Mouse (Mus musculus) left cerebral cortex, adult 8-10 months (tissue): ENCODE measurements around the gene Nudt14. TPM values are rescaled to one million over a fixed set of nuclear protein-coding genes. Genes with fewer than 3 reads are reported as not detected.
A peak's percentile ranks its signal among the peaks of the same experiment; 100 is the strongest.

Source experiments
- DNase-seq, 2 experiments: peaks; one replicate each; pipeline ENCODE4 v3.0.0; 2022; ENCODE audit warnings: low spot score in 2 of 2
- total RNA-seq, 4 experiments: library from RNA; stranded (reverse); gene quantifications; 2 replicates each; pipeline ENCODE4 v1.2.4; 2022

The Nudt14 gene
- total RNA-seq = 10 to 100 TPM in 3 of 4 experiments, 1 to 10 TPM in 1; 9.8 to 17.1 (median 11.8) TPM

GRCm38 (mm10) chr12:112941776-112942713, at the start of gene Nudt14:
Nudt14 (minus strand) TSS chr12:112942124.
- peak in 1 of 2 experiments; percentile 58 for DNase-seq

DNA sequence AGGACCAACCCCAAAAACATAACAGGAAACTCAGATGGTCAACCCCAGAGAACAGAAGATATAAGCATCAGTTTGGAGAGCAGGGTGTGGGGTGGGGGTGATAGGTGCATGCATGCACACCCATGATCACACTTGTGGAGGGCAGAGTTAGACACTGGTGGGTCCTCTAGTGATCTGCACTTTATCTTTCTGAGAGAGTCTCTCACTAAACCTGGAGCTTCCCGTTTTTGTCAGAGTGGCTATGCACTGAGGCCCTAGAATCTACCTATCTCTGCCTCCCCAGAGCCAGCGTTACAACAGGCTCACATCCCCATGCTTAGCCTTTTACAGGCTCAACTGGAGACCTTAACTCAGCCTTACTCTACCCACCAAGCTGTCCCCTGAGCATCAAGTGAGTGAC, 49.5 kb upstream of the Nudt14 start:
- no peak for DNase-seq

GRCm38 (mm10) chr12:112990706-112991405, 48.9 kb upstream of the Nudt14 start:
- no peak for DNase-seq

DNA sequence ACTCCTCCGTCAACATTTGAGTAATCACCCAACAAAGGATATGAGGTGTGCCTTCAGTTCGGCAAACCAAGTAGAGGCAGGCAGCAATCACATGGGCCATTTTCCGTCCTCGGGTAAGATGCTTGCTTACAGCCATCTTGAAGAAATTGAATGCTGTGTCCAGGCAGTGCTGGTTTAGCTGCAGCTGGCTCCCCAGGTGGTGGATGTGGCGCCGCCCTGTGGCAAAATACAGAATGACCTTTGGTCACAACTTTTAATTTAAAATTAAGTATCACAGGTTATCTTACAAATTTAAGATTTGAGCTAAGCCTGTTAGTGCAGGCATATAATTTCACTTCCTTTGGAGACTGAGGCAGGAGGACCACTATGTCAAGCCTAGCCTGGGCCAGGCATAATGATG, 46.0 kb upstream of the Nudt14 start:
- DNase-seq = peak in 1 of 2 experiments; percentile 28

DNA sequence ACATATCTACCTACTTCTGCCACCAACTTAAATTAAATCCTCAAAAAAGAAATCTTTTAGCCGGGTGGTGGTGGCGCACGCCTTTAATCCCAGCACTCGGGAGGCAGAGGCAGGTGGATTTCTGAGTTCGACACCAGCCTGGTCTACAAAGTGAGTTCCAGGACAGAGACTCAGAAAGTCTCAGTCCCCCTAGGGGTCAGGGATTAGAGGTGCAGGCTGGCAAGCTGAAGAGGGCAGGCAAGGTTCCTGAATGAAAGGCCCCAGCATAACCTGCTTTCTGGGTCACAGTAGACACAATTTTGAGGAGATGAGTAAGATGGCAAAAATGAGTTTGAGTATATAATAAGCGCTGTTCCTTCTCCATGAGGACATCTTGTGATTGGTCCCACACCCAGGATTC, 43.4 kb upstream of the Nudt14 start:
- no peak for DNase-seq

DNA sequence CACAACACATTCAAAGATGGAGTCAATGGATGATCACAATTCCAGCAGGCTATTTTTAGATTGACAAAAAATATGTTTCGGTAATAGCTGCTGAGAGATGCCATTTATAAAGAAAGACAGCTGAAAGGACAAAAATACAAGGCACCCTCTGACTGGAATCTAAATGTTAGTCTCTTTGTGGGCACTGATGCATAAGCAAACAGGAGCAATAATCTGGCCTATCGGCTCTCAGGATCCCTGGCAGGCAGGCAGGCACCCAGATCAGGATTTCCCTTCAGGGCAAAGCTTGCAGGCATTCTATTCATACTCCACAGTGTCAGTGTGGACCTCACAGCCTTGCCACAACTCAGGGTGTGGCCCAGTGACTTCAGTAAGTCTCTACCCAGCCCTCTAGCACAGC, 40.1 kb upstream of the Nudt14 start:
- DNase-seq = no peak

GRCm38 (mm10) chr12:112977156-112977555, 35.2 kb upstream of the Nudt14 start:
- peak in 1 of 2 experiments; percentile 38 for DNase-seq

GRCm38 (mm10) chr12:112976371-112977073, 34.6 kb upstream of the Nudt14 start, which contains the start of gene Btbd6:
Btbd6 (plus strand) TSS chr12:112976482.
- DNase-seq = peak; percentile 67 to 91

DNA sequence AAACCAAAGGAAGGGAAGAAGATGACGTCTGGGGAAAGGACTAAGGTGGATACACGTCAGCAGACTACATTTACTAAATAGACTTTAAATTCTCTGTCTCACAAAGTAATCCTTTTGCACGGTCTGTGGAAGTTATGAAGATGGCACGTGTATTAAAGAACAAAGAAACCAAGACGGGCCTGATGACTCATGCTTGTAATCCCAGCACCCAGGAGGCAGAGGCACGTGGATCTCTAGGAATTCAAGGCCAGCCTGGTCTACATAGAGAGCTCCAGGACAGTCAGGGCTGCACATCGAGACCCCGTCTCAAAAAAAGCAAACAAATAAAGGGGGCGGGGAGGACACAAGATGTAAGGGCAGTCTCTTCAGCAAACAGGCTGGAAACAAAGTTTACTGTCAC, 32.8 kb upstream of the Nudt14 start:
- no peak for DNase-seq

DNA sequence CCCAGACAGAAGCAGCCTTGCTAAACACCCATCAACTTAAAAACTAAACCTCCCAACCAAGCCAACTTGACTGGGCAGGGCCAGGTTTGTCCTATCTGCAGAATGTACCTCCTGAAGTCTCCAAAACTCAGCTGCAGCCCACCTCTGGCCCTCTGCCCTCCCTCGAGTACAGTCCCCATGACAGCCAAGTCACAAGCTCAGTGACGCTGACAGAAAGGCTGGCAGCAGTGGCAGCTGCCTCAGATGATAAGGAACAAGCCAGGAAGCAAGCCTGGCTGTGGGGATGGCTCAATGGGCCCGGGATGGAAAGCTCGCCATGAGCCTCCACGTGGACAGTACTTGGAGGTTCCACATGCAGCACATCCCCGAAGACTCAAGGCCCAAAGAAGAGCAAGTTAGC, 27.7 kb upstream of the Nudt14 start:
- no peak for DNase-seq

- DNase-seq = no peak
These were observed 27.0 kb upstream of the Nudt14 start for GRCm38 (mm10) chr12:112968943-112969342.

DNA sequence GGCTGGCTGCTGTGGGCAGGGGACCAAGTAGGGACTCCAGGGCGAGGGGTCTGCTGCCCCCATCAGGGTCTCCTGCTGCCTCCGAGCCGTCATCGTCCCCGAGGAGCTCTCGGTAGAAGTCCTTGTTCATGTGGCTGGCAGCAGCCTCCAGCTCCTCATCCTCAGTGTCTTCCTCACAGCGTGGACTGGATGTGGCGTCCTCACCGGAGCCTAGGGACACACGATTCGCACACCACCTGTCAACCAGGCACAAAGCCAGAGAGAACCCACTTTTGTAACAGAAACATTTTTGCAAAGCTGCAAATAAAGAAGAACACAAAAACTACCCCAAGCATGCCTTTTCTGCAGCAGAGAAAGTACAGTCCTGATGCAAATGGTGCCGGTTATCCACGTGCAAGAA, 23.9 kb upstream of the Nudt14 start:
- no peak for DNase-seq

GRCm38 (mm10) chr12:112961872-112962271, 19.9 kb upstream of the Nudt14 start:
- no peak for DNase-seq

- no peak for DNase-seq
These were observed 19.5 kb upstream of the Nudt14 start for GRCm38 (mm10) chr12:112961428-112961827.

GRCm38 (mm10) chr12:112959421-112959820, 17.5 kb upstream of the Nudt14 start:
- no peak for DNase-seq

GRCm38 (mm10) chr12:112958303-112958702, 16.4 kb upstream of the Nudt14 start:
- DNase-seq = no peak

- peak in 1 of 2 experiments; percentile 69 for DNase-seq
These were observed 13.9 kb upstream of the Nudt14 start for GRCm38 (mm10) chr12:112955800-112956199.

GRCm38 (mm10) chr12:112952926-112953565, 11.1 kb upstream of the Nudt14 start:
- DNase-seq = no peak

GRCm38 (mm10) chr12:112952433-112952832, 10.5 kb upstream of the Nudt14 start:
- no peak for DNase-seq

GRCm38 (mm10) chr12:112951150-112951842, 9.4 kb upstream of the Nudt14 start:
- no peak for DNase-seq

- no peak for DNase-seq
These were observed 8.8 kb upstream of the Nudt14 start for GRCm38 (mm10) chr12:112950761-112951129.
